Mouse (Mus musculus): ENCODE results near the gene Cd82.

Cd82 gene

GRCm38 (mm10) chr2:93462760-93463159 is at the start of gene Cd82:
Gene Cd82, minus strand, starts transcription at chr2:93463140.
- no peak for DNase-seq (ENCODE audit: low read depth, low spot score)

DNA sequence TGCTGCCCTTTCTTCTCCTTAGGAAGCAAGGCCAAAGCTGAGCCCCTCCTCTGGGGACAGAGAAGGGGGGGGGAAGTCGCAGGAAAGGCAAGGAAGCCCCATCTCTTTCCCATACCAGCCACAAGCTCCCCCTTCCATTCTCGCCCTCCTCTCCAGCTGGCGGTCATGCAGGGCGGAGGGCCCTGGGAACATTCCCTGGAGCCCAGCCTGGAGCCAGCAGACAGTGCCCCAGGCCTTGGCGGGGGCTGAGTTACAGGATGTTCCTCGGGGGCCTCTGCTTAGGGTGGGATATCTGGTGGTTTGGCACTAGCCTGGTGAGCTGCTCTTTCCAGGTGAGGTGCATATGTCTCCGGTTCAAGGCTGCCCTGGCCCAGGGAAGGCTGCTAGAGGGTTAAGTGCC is 49.2 kb upstream of the Cd82 start:
- DNase-seq (ENCODE audit: low read depth, low spot score): no peak

GRCm38 (mm10) chr2:93510839-93511238 is 47.9 kb upstream of the Cd82 start:
- DNase-seq (ENCODE audit: low read depth, low spot score): peak; percentile 60

DNA sequence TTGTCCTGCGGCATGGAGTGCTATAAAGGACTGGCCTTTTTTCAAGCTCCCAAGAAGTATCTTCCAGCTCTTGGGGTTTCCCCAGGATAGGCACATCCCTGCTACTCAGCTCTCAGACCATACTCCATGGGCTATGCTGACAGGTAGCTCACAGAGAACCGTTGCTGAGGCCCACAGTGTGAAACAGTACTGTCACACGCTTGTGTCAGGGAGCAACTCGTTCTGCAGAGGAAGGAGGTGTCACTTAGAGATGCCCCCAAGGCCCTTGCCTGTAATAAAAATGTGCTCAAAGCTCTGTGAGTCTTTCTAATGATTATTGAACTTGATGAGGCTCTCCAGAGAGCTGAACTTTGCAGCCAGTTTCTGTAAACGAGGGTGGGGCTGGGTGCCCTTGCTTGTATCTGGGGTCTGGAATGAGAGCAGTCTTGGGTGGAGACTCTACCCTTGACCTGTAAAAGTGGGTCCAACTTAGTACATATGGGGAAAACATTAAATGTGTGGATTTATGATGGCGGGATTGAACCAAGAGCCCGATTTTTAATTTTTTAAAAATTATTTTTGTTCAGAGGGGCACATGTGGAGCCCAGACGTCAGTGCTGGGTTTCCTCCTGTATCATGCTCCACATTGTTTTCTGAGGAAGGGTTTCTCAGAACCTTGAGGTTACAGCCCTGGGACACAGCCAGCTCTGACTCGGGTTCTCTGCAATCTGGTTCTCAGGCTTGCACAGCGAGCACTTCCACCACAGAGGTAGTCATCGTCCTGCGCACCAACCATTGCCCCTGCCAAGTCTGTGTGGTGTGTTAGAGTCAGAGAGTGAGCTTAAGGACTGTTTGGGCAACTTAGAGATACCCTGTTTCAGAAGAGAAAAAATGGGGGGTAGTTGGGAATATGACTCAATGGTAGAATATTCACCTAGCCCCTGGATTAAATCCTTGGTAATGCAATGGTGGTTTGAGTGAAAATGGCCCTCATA is 47.1 kb upstream of the Cd82 start:
- DNase-seq (ENCODE audit: low read depth, low spot score): no peak

DNA sequence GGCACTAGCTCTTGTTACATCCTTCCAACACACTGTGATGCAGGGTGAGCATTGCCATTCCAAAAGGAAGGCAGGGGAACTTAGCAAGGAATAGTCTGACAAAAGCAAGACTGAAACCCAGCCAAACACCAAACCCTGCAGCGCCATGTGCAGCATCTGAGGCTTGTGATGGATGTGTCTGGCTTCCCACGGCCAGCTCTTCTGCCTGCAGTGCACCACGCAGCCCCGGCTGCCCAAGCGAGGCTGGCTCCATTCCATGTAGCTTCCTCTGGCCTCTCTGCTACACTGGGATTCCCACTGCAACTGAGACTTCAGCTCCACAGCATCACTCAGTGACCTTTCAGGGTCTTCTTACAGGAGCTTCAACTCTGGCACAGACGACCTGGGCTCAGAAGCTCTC is 42.2 kb upstream of the Cd82 start:
- DNase-seq (ENCODE audit: low read depth, low spot score): peak; percentile 55

DNA sequence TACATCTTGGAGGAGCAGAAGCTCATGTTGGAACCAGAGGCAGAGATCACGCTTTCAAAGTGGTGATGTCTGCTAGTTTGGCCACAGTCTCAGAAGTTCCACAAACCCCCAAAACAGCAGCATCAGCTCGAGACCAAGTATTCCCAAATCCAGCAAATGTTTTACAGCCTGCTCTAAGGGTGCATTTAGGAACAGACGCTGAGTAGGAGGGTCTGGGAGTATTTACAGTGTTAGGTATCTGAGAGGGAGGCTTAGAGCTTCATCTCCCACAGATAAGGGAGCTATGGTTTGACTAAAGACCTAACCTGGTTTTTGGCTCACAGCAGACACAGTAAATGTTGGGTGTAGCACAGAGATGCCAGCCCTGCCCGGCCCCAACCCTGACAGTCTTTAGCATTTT is 40.4 kb upstream of the Cd82 start:
- peak; percentile 60 for DNase-seq (ENCODE audit: low read depth, low spot score)

- no peak for DNase-seq (ENCODE audit: low read depth, low spot score)
These were observed 38.4 kb upstream of the Cd82 start for GRCm38 (mm10) chr2:93501303-93501702.

- DNase-seq (ENCODE audit: low read depth, low spot score): no peak
These were observed 34.3 kb upstream of the Cd82 start for GRCm38 (mm10) chr2:93497221-93497620.

- no peak for DNase-seq (ENCODE audit: low read depth, low spot score)
These were observed 32.2 kb upstream of the Cd82 start for GRCm38 (mm10) chr2:93495170-93495569.

GRCm38 (mm10) chr2:93493541-93493940 is 30.6 kb upstream of the Cd82 start:
- no peak for DNase-seq (ENCODE audit: low read depth, low spot score)

DNA sequence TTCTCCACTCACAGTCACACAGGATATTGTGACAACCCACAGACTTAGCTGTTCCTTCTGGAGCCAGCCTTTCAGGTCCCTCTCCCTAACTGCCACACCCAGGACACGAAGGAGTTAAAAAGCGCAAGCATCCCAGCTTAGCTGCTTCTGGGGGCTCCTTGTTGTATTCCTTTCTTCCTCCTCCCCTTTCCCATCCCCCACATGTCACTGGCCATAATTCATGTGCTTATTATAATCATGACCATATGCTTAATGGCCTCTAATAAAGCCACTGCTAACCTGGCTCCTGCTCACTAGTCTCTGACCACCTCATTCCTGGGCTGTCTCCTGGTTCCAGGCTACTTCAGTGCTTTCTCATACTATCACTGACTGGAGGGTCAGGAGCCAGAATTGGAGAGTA is 27.6 kb upstream of the Cd82 start:
- no peak for DNase-seq (ENCODE audit: low read depth, low spot score)

GRCm38 (mm10) chr2:93488911-93489587 is 26.1 kb upstream of the Cd82 start:
- DNase-seq (ENCODE audit: low read depth, low spot score): no peak

GRCm38 (mm10) chr2:93485459-93485858 is 22.5 kb upstream of the Cd82 start:
- DNase-seq (ENCODE audit: low read depth, low spot score): no peak

- no peak for DNase-seq (ENCODE audit: low read depth, low spot score)
These were observed 19.2 kb upstream of the Cd82 start for GRCm38 (mm10) chr2:93482036-93482644.

DNA sequence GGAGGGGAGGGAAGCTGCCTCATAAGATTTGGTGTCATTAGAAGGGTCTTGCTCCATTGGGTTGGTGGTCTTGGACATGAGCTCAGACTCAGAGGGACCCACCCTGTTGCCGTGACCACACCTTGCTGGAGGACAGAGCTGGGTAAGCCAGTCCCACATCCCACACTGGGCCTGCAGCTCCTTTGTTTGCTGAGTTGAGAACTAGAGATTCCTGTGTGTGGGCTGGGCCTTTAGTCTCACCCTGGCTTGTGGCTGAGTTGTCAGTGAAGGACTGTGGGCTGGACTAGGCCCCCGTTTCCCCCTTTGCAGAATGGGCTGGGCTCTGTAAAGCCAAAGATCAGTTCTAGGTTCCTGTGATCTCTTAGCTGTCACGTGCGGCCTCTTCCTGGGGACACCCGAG is 15.8 kb upstream of the Cd82 start:
- DNase-seq (ENCODE audit: low read depth, low spot score): no peak

GRCm38 (mm10) chr2:93477519-93477918 is 14.6 kb upstream of the Cd82 start:
- peak; percentile 70 for DNase-seq (ENCODE audit: low read depth, low spot score)

DNA sequence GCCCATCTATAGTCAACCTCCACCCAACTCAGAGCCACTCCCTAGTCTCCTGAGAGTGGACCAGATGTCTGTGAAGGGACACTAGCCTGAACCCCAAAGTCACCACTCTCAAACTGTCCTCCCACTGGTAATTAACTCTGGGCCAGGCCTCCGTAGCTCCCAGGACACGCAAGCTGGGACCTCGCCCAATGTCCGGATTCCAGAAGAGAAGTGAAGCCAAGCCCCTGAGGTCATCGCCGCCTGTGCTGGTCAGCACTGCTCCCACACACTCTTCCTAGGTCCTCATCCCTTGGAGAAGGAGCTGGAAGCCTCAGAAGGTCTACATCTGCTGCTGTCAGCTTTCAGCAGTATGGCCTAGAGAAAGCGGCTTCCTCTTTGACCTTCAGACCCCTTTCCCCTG is 13.5 kb upstream of the Cd82 start:
- DNase-seq (ENCODE audit: low read depth, low spot score): no peak

GRCm38 (mm10) chr2:93475040-93475439 is 12.1 kb upstream of the Cd82 start:
- DNase-seq (ENCODE audit: low read depth, low spot score): peak; percentile 94

DNA sequence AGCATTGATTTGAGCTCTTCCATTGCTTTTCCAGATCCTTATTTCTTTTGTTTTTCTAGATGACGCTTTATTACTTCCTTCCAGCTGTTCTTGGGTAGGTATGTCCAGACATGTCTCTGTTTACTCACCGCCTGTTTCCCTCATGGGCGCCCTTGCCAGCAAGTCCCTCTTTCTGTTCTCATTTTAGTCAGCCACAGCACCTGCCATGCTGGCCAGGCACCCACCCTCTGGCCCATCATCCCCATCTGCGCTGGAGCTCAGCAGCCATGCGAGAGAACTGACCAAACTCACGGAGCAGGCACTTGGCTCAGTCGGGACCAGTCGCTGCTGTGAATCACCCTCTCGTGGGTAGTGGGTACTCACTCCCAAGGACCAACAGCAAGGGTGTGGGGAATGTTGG is 11.0 kb upstream of the Cd82 start:
- DNase-seq (ENCODE audit: low read depth, low spot score): no peak

- peak; percentile 94 for DNase-seq (ENCODE audit: low read depth, low spot score)
These were observed 8.1 kb upstream of the Cd82 start for GRCm38 (mm10) chr2:93470849-93471576.

GRCm38 (mm10) chr2:93470127-93470526 is 7.2 kb upstream of the Cd82 start:
- DNase-seq (ENCODE audit: low read depth, low spot score): peak; percentile 72

DNA sequence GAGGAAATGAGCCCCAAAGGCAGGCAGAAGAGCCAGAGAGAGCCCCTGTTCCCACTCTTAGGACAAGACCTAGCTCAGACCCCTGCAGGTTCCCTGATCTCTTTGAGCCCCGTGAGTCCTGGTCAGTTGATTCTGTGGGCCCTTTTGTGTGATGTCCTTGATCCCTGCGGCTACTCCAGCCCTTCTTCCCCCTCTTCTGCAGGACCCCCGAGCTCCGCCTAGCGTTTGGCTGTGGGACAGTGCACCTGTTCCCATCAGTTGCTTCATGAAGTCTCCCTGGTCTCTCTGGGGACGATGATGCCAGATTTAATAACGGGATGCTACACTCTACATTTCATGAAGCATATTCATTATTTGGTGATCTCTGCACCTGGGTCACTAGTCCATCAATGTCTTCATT is 6.2 kb upstream of the Cd82 start:
- peak; percentile 53 for DNase-seq (ENCODE audit: low read depth, low spot score)

All from brain, adult 2 months (tissue).